Mouse (Mus musculus) liver, adult 2 months (tissue): Measurements from ENCODE around the gene Elovl7.

ENCODE experiments used
- CTCF ChIP-seq: fragments of 200-500 bp; IDR thresholded peaks from 2 replicates; pipeline ENCODE4 v1.5.1; 2011; ENCODE audit warnings: low read depth, low read length, control low read depth
- POLR2A ChIP-seq: fragments of 200-500 bp; IDR thresholded peaks from 2 replicates; pipeline ENCODE4 v1.6.1; 2011; ENCODE audit warnings: low read length, control low read depth; ENCODE audit not compliant: insufficient read depth; ENCODE audit errors: extremely low read depth

DNA sequence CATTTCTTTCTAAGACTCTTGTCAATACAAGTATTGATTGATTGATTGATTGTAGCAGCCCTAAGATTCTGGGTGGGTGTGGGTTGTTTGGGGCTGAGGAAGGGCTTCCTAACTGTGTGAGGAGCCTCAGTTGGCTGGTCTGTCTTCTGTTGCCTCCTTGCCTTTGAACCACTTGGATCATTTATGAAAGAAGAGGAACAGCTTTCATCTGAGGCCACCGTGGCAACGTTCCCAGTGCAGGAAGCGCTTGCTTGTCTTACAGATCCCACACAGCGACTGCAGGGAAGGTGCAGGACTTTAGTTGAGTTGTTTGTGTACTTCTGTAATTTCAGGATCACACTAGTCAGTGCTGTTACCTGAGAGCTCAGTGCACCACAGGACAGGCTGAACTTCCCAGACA lies 25.8 kb downstream of the Elovl7 start:
- no peak for TF ChIP-seq CTCF
- no peak for TF ChIP-seq POLR2A
